Mouse (Mus musculus): ENCODE measurements around the gene Nup214. TPM values are rescaled to one million over a fixed set of nuclear protein-coding genes. Genes with fewer than 3 reads are reported as not detected.

Gene Nup214
- 47.8 and 49.8 TPM in 2 replicates for polyA plus RNA-seq (2014; fragmentation: Nextera tagmentation; extraction: Ambion mirVana)

DNA sequence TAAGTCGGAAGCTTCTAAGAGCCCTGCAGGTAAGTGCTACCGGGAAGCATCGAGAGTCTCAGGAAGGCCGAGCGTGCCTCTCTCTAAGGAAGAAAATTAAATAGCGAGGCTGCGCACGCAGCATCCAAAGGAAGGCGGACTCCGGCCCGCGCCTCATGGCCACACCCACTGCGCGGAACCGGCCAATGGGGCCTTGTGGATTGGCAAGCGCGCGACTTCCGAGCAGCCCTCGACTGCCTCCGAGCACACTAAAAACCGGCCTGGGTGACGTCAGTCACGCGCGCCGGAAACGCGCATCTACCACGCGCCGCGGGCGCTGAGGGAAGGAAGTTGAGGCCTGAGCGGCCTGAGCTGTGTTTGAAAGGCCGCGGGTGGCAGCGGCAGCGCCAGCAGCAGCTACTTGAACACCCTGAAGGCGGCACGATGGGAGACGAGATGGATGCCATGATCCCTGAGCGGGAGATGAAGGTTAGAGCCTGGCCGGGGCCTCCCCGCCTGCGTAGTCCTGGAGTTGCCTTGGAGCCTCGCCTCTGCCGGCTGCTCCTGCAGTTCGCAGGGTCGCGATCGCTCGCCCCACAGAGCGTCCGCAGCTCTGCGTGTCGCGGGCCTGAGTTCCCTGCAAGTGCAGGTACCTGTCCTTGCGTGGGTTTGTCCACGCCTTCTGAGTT lies at the start of gene Nup214:
Nup214 (plus strand) TSS at position 296 of the 668 bp plus-strand sequence.
- Histone ChIP-seq H3K9ac (ENCODE audit: low read length) (peak within 1 kb of the TSS; percentile 92), H3K4me3 (ENCODE audit: low read depth, low read length) (peak within 1 kb of the TSS; percentile 92), H3K9me3 (replicated peaks; ENCODE audit: control insufficient read depth, low read length) (no peaks in the 10 kb centered on the region), H3K4me2 (ENCODE audit: low read length) (peak within 1 kb of the TSS; percentile 90), H3K36me3 (ENCODE audit: control insufficient read depth, insufficient read depth, low read length) (peaks cover 58% of the 10 kb centered on the region), H3K27me3 (replicated peaks; ENCODE audit: control insufficient read depth, insufficient read depth, low read length) (no peaks in the 10 kb centered on the region), H3K27ac (ENCODE audit: low read depth, low read length) (peak within 1 kb of the TSS; percentile 70), H3K4me1 (ENCODE audit: control insufficient read depth, insufficient read depth, low read length) (peaks cover 13% of the 10 kb centered on the region)
- ATAC-seq (peak; percentile 100), DNase-seq (ENCODE audit: low spot score) (peak; percentile 100)
- WGBS = under 1% methylated on average over 60 of the region's 60 CpGs

DNA sequence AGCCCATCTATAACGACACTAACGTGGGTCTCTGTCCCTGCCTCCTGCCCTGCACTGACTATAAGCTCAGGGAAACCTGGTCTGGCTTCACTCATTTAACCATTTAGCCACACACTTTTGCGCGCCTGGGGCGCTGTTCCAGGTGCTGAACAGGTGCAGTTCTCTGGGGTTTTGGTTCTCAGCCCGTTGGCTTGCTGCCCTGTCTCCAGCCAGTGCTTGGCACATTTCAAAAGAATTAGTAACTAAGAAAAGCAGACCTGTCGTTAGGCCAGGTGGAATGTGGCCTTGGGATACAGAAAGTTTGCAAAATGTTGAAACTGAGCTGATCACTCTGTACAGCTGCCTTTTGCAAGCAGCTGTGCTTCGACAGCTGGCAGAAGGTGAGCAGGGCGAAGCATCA lies 49.4 kb upstream of the Nup214 start:
- H3K9ac ChIP-seq (ENCODE audit: low read length) = no peak overlapping the region
- H3K9me3 ChIP-seq (replicated peaks; ENCODE audit: control insufficient read depth, low read length) = no peaks in the 10 kb centered on the region
- H3K4me1 ChIP-seq (ENCODE audit: control insufficient read depth, insufficient read depth, low read length) = peaks cover 2% of the 10 kb centered on the region; the same call in 1 of the 2 replicates
- H3K4me3 ChIP-seq (ENCODE audit: low read depth, low read length) = no peak overlapping the region
- no peak for DNase-seq (ENCODE audit: low spot score)
- no peak overlapping the region for H3K4me2 ChIP-seq (ENCODE audit: low read length)
- H3K27ac ChIP-seq (ENCODE audit: low read depth, low read length) = no peak overlapping the region
- H3K27me3 ChIP-seq (replicated peaks; ENCODE audit: control insufficient read depth, insufficient read depth, low read length) = no peaks in the 10 kb centered on the region
- 26% methylated on average over 9 of the region's 9 CpGs for WGBS
- no peaks in the 10 kb centered on the region for H3K36me3 ChIP-seq (ENCODE audit: control insufficient read depth, insufficient read depth, low read length)
- no peak for ATAC-seq

DNA sequence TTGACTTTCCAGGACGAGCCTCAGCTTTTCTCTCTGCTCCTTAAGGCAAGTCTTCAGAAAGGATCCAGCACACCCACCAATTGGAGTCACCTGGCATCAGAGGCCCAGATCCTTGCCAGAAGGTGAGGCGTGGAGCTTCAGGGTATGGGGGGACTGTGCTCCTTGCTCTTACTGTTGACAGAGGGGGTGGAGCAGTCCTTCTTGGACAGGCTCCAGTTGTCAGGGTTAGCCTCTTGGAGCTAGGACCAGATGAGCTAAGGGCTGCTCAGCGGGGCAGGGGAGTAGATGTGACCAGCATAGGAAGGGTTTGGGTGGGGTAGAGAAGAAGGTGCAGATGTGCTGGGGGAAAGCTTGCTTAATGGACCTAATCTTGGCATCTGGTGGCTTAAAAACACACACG lies 48.3 kb upstream of the Nup214 start:
- ATAC-seq (no peak), DNase-seq (ENCODE audit: low spot score) (no peak)
- Histone ChIP-seq H3K4me2 (ENCODE audit: low read length) (no peak overlapping the region), H3K36me3 (ENCODE audit: control insufficient read depth, insufficient read depth, low read length) (no peaks in the 10 kb centered on the region), H3K27ac (ENCODE audit: low read depth, low read length) (no peak overlapping the region), H3K9ac (ENCODE audit: low read length) (no peak overlapping the region), H3K4me3 (ENCODE audit: low read depth, low read length) (no peak overlapping the region), H3K9me3 (replicated peaks; ENCODE audit: control insufficient read depth, low read length) (no peaks in the 10 kb centered on the region), H3K27me3 (replicated peaks; ENCODE audit: control insufficient read depth, insufficient read depth, low read length) (no peaks in the 10 kb centered on the region), H3K4me1 (ENCODE audit: control insufficient read depth, insufficient read depth, low read length) (peaks cover 2% of the 10 kb centered on the region; the same call in 1 of the 2 replicates)
- 60% methylated on average over 4 of the region's 4 CpGs for WGBS

- no peak overlapping the region for H3K9ac ChIP-seq (ENCODE audit: low read length)
- H3K27ac ChIP-seq (ENCODE audit: low read depth, low read length) = no peak overlapping the region
- no peaks in the 10 kb centered on the region for H3K9me3 ChIP-seq (replicated peaks; ENCODE audit: control insufficient read depth, low read length)
- 86% methylated on average over 3 of the region's 3 CpGs for WGBS
- ATAC-seq (no peak), DNase-seq (ENCODE audit: low spot score) (no peak)
- no peak overlapping the region for H3K4me3 ChIP-seq (ENCODE audit: low read depth, low read length)
- no peak overlapping the region for H3K4me2 ChIP-seq (ENCODE audit: low read length)
- peaks cover 2% of the 10 kb centered on the region for H3K4me1 ChIP-seq (ENCODE audit: control insufficient read depth, insufficient read depth, low read length)
- H3K27me3 ChIP-seq (replicated peaks; ENCODE audit: control insufficient read depth, insufficient read depth, low read length) = no peaks in the 10 kb centered on the region
- H3K36me3 ChIP-seq (ENCODE audit: control insufficient read depth, insufficient read depth, low read length) = no peaks in the 10 kb centered on the region
These were observed 44.6 kb upstream of the Nup214 start for GRCm38 (mm10) chr2:31929664-31930063.

DNA sequence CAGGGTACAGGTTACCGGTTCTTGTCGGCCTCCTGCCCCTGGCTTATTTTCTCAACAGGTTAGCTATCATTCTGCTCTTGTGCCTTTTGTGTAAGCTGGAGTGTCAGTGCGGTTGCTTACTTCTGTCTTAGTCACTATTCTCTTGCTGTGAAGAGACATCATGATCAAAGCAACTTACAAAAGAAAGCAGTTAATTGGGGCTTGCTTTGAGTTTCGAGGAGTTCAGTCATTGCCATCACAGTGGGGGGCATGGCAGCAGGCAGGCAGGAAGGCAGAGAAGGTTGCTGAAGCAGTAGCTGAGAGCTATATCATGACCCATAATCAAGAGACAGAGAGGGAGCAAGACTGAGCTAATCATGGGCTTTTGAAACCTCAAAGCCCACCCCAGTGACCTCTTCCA lies 39.7 kb upstream of the Nup214 start:
- H3K9me3 ChIP-seq (replicated peaks; ENCODE audit: control insufficient read depth, low read length) = no peaks in the 10 kb centered on the region
- 6% methylated on average over 4 of the region's 4 CpGs for WGBS
- DNase-seq (ENCODE audit: low spot score) = no peak
- no peak overlapping the region for H3K4me2 ChIP-seq (ENCODE audit: low read length)
- no peak overlapping the region for H3K9ac ChIP-seq (ENCODE audit: low read length)
- no peaks in the 10 kb centered on the region for H3K36me3 ChIP-seq (ENCODE audit: control insufficient read depth, insufficient read depth, low read length)
- ATAC-seq = no peak
- no peak overlapping the region for H3K27ac ChIP-seq (ENCODE audit: low read depth, low read length)
- no peaks in the 10 kb centered on the region for H3K27me3 ChIP-seq (replicated peaks; ENCODE audit: control insufficient read depth, insufficient read depth, low read length)
- no peaks in the 10 kb centered on the region; the same call in 1 of the 2 replicates for H3K4me1 ChIP-seq (ENCODE audit: control insufficient read depth, insufficient read depth, low read length)
- H3K4me3 ChIP-seq (ENCODE audit: low read depth, low read length) = no peak overlapping the region

DNA sequence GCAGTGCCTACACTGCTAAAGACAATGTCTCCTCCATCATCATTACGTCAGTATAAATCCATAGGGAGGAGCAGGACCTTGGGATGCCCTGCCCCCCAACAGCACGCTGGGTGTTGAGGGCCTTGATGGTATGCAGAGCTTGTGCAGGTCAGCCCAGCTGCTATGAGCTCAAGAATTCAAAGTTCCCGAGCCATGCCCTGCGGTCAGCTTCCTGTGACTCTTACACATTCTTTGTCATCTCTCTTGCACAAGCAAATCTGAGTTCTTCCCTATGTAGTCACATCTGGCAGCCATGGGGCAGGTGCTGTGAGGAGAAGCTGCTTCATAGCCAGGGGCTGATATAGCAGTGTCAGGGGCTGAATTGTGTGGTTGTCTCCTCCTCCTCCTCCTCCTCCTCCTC lies 39.2 kb upstream of the Nup214 start:
- WGBS = 49% methylated on average over 4 of the region's 4 CpGs
- Histone ChIP-seq H3K9me3 (replicated peaks; ENCODE audit: control insufficient read depth, low read length) (no peaks in the 10 kb centered on the region), H3K4me3 (ENCODE audit: low read depth, low read length) (no peak overlapping the region), H3K4me1 (ENCODE audit: control insufficient read depth, insufficient read depth, low read length) (no peaks in the 10 kb centered on the region; the same call in 1 of the 2 replicates), H3K27ac (ENCODE audit: low read depth, low read length) (no peak overlapping the region), H3K4me2 (ENCODE audit: low read length) (no peak overlapping the region), H3K9ac (ENCODE audit: low read length) (no peak overlapping the region), H3K27me3 (replicated peaks; ENCODE audit: control insufficient read depth, insufficient read depth, low read length) (no peaks in the 10 kb centered on the region), H3K36me3 (ENCODE audit: control insufficient read depth, insufficient read depth, low read length) (no peaks in the 10 kb centered on the region)
- ATAC-seq = no peak
- DNase-seq (ENCODE audit: low spot score) = no peak

GRCm38 (mm10) chr2:31938298-31938697 lies 35.9 kb upstream of the Nup214 start:
- DNase-seq (ENCODE audit: low spot score) (no peak), ATAC-seq (no peak)
- H3K9me3 ChIP-seq (replicated peaks; ENCODE audit: control insufficient read depth, low read length) = no peaks in the 10 kb centered on the region
- H3K4me3 ChIP-seq (ENCODE audit: low read depth, low read length) = no peak overlapping the region
- H3K27me3 ChIP-seq (replicated peaks; ENCODE audit: control insufficient read depth, insufficient read depth, low read length) = no peaks in the 10 kb centered on the region
- WGBS = 86% methylated on average over 1 of the region's 1 CpGs
- no peaks in the 10 kb centered on the region for H3K36me3 ChIP-seq (ENCODE audit: control insufficient read depth, insufficient read depth, low read length)
- H3K4me1 ChIP-seq (ENCODE audit: control insufficient read depth, insufficient read depth, low read length) = no peaks in the 10 kb centered on the region; the same call in 1 of the 2 replicates
- H3K4me2 ChIP-seq (ENCODE audit: low read length) = no peak overlapping the region
- no peak overlapping the region for H3K9ac ChIP-seq (ENCODE audit: low read length)
- H3K27ac ChIP-seq (ENCODE audit: low read depth, low read length) = no peak overlapping the region

DNA sequence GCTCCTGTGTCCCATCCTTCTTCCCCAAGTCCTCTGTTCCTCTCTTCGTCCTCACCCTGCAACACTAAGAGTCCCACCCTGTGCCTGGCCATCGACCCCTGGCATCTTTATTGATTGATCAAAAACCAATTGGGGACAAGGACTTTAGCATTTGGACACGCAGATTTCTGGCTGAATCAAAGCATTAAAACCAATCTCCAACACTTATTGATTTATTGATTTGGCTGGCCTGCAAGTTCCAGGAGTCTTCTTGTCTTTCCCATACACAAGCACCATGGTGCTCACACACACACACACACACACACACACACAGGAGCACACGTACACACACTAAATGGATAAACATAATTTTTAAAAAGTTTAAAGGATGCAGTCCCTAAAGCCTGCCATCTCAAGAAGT lies 31.2 kb upstream of the Nup214 start:
- no peaks in the 10 kb centered on the region for H3K36me3 ChIP-seq (ENCODE audit: control insufficient read depth, insufficient read depth, low read length)
- H3K27ac ChIP-seq (ENCODE audit: low read depth, low read length) = no peak overlapping the region
- 85% methylated on average over 4 of the region's 4 CpGs for WGBS
- no peak overlapping the region for H3K4me2 ChIP-seq (ENCODE audit: low read length)
- ATAC-seq (no peak), DNase-seq (ENCODE audit: low spot score) (no peak)
- H3K4me1 ChIP-seq (ENCODE audit: control insufficient read depth, insufficient read depth, low read length) = no peaks in the 10 kb centered on the region
- H3K27me3 ChIP-seq (replicated peaks; ENCODE audit: control insufficient read depth, insufficient read depth, low read length) = no peaks in the 10 kb centered on the region
- H3K9me3 ChIP-seq (replicated peaks; ENCODE audit: control insufficient read depth, low read length) = no peaks in the 10 kb centered on the region
- H3K4me3 ChIP-seq (ENCODE audit: low read depth, low read length) = no peak overlapping the region
- no peak overlapping the region for H3K9ac ChIP-seq (ENCODE audit: low read length)

- ATAC-seq (no peak), DNase-seq (ENCODE audit: low spot score) (no peak)
- no peaks in the 10 kb centered on the region for H3K27me3 ChIP-seq (replicated peaks; ENCODE audit: control insufficient read depth, insufficient read depth, low read length)
- 76% methylated on average over 2 of the region's 2 CpGs for WGBS
- H3K9ac ChIP-seq (ENCODE audit: low read length) = no peak overlapping the region
- no peak overlapping the region for H3K4me2 ChIP-seq (ENCODE audit: low read length)
- H3K27ac ChIP-seq (ENCODE audit: low read depth, low read length) = no peak overlapping the region
- H3K36me3 ChIP-seq (ENCODE audit: control insufficient read depth, insufficient read depth, low read length) = no peaks in the 10 kb centered on the region
- no peaks in the 10 kb centered on the region; the same call in none of the 2 replicates for H3K4me1 ChIP-seq (ENCODE audit: control insufficient read depth, insufficient read depth, low read length)
- no peaks in the 10 kb centered on the region for H3K9me3 ChIP-seq (replicated peaks; ENCODE audit: control insufficient read depth, low read length)
- no peak overlapping the region for H3K4me3 ChIP-seq (ENCODE audit: low read depth, low read length)
These were observed 28.7 kb upstream of the Nup214 start for GRCm38 (mm10) chr2:31945580-31945979.
